Mouse (Mus musculus) kidney, postnatal 0 days (tissue): Measurements from ENCODE around the gene Abhd2. TPM values are rescaled to one million over a fixed set of nuclear protein-coding genes. Genes with fewer than 3 reads are reported as not detected.

Experiments
- ATAC-seq: fragments of 200-750 bp; cut with Nextera tagmentation; replicated peaks from 2 replicates; pipeline ENCODE4 v1.8.0; 2017; ENCODE audit warnings: low read depth, moderate number of reproducible peaks, moderate TSS enrichment, moderate library complexity; ENCODE audit not compliant: low FRiP score
- DNase-seq: peaks from one replicate; pipeline ENCODE4 v3.0.0-alpha.2; 2016; ENCODE audit warnings: low spot score
- H3K27ac ChIP-seq: fragments of 300-500 bp; sonication (generic); 2 replicates; pipeline ENCODE4 v1.5.1; 2014; ENCODE audit warnings: mild to moderate bottlenecking
- H3K27me3 ChIP-seq: fragments of 300-500 bp; sonication (generic); 2 replicates; pipeline ENCODE4 v1.6.1; 2014; ENCODE audit warnings: low read length, mixed read lengths; ENCODE audit not compliant: insufficient read depth
- H3K36me3 ChIP-seq: fragments of 300-500 bp; sonication (generic); 2 replicates; pipeline ENCODE4 v1.6.1; 2014; ENCODE audit warnings: low read length, mixed read lengths; ENCODE audit not compliant: insufficient read depth
- H3K4me1 ChIP-seq: fragments of 300-500 bp; sonication (generic); replicated peaks from 2 replicates; pipeline ENCODE4 v1.6.1; 2014; ENCODE audit warnings: antibody characterized with exemption, low read length, mixed read lengths; ENCODE audit not compliant: insufficient read depth
- H3K4me2 ChIP-seq: fragments of 300-500 bp; sonication (generic); 2 replicates; pipeline ENCODE4 v1.6.1; 2014; ENCODE audit warnings: mild to moderate bottlenecking, low read length, moderate library complexity, mixed read lengths
- H3K4me3 ChIP-seq: fragments of 300-500 bp; sonication (generic); replicated peaks from 2 replicates; pipeline ENCODE4 v1.5.1; 2014; ENCODE audit warnings: low read depth, low read length
- H3K9ac ChIP-seq: fragments of 300-500 bp; sonication (generic); 2 replicates; pipeline ENCODE4 v1.6.1; 2014; ENCODE audit warnings: low read depth, low read length
- H3K9me3 ChIP-seq: fragments of 300-500 bp; sonication (generic); replicated peaks from 2 replicates; pipeline ENCODE4 v1.6.1; 2016; ENCODE audit warnings: low read length, inconsistent platforms, mixed read lengths
- CTCF ChIP-seq: IDR thresholded peaks from 2 replicates; pipeline ENCODE4 v1.5.1; 2016; ENCODE audit warnings: antibody characterized with exemption, low read depth, mild to moderate bottlenecking, moderate library complexity
- WGBS: fragments of 180-500 bp; shearing (Covaris S2); extraction: QIAGEN DNeasy Blood & Tissue Kit; methylation state at CpG from one replicate; pipeline ENCODE4 v1.1.7; 2014; 5-methylcytosine and 5-hydroxymethylcytosine counted together
- polyA plus RNA-seq: library from polyadenylated mRNA; unstranded; fragments of >200 nt; fragmentation: Nextera tagmentation; extraction: Ambion mirVana; gene quantifications from 2 replicates; pipeline ENCODE4 v1.2.1, GENCODE M21; 2015

Gene Abhd2
- polyA plus RNA-seq, 1 experiment from 2014 or later = 17.6 TPM

DNA sequence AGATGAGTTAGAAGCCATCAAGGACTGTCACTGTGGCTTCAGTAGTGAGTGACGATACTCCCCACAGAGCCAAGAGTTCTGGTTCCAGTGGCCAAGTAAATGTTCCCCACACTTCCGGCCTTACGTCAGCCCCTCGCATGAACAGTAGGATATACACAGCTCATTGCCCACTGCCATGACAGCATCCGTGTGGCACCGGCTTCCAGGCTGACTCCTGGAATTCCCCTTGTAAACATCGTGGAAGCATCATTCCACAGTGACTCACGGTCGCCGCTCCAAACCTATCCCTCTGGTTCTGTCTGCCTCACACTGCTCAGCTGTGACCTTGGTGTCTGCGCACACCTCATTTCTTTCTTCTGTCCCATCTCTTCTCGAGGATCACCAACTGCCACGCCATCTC is 12.4 kb downstream of the Abhd2 start:
- Histone ChIP-seq H3K4me1 (no peaks in the 10 kb centered on the region; the same call in 1 of the 2 replicates), H3K9me3 (no peaks in the 10 kb centered on the region), H3K4me2 (no peak overlapping the region), H3K9ac (no peak overlapping the region), H3K36me3 (no peaks in the 10 kb centered on the region), H3K27me3 (no peaks in the 10 kb centered on the region), H3K4me3 (no peak overlapping the region), H3K27ac (no peak overlapping the region)
- ATAC-seq = no peak
- WGBS = 76% methylated on average over 13 of the region's 13 CpGs
- no peak for TF ChIP-seq CTCF
- DNase-seq = no peak

DNA sequence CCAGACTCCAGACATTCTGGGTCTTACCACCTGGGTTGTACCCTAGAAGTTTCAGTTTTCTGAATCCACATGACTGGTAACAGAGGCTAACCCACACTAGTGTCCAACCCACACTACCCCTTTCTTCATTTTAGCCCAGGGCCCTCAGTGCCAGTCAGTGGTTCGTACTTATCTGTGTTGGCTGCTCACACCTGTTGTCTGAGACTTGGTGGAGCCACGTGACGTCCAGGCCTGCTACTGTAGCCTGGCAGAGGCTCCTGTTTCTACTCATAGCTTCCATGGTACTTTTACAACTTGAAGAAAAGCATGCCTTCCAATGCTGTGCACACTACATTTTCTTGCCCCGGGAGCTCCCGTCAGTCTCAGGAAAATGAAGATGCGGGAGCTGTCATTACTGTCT is 14.2 kb downstream of the Abhd2 start:
- Histone ChIP-seq H3K4me1 (peaks cover 4% of the 10 kb centered on the region), H3K9ac (no peak overlapping the region), H3K9me3 (no peaks in the 10 kb centered on the region), H3K27ac (no peak overlapping the region), H3K27me3 (no peaks in the 10 kb centered on the region), H3K36me3 (no peaks in the 10 kb centered on the region), H3K4me2 (no peak overlapping the region), H3K4me3 (no peak overlapping the region)
- ATAC-seq (no peak), DNase-seq (no peak)
- no peak for TF ChIP-seq CTCF
- WGBS = 86% methylated on average over 6 of the region's 6 CpGs

DNA sequence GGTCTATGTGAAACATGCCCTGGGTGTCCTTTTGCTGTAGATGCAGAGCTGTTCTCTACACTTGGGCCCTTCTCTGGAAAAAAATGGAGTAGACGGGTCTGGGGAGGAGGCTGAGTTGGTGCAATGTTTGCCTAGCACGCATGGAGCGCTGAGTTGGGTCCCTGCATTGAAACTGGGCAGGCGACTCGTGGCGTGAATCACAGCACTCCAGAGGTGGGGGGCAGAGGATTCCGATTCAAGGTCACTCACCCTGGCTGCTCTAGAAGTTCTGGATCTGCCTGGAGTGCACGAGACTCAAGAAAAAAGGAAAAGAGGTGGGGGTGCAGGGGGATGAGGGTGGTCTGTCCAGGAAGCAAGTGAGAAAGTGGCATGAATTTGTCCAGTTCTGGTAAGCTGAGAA is 14.9 kb downstream of the Abhd2 start:
- Histone ChIP-seq H3K36me3 (no peaks in the 10 kb centered on the region), H3K27ac (no peak overlapping the region), H3K4me2 (no peak overlapping the region), H3K4me1 (peaks cover 4% of the 10 kb centered on the region), H3K9me3 (no peaks in the 10 kb centered on the region), H3K27me3 (no peaks in the 10 kb centered on the region), H3K9ac (no peak overlapping the region), H3K4me3 (no peak overlapping the region)
- TF ChIP-seq CTCF = no peak
- DNase-seq = no peak
- no peak for ATAC-seq
- 80% methylated on average over 8 of the region's 8 CpGs for WGBS

DNA sequence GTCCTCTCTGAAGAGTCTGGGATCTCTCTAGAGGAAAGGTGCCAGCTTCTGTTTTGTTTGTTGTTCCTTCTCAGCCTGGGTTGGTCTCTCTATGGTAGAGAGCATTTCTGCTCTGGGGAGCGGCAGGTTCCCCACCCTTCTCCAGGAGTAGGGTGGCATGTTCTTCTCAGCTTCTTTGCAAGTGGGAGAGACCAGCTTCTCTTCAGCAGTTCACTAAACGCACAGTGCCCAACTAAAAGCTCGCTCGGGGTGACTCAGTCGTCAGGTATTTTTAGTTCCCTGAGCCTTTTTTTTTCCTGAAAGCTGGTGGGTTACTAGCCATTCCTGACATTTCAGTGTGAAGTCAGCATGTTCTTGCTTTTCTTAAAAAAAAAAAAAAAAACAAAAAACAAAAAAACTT is 15.4 kb downstream of the Abhd2 start:
- 85% methylated on average over 5 of the region's 5 CpGs for WGBS
- peaks cover 5% of the 10 kb centered on the region for H3K4me1 ChIP-seq

DNA sequence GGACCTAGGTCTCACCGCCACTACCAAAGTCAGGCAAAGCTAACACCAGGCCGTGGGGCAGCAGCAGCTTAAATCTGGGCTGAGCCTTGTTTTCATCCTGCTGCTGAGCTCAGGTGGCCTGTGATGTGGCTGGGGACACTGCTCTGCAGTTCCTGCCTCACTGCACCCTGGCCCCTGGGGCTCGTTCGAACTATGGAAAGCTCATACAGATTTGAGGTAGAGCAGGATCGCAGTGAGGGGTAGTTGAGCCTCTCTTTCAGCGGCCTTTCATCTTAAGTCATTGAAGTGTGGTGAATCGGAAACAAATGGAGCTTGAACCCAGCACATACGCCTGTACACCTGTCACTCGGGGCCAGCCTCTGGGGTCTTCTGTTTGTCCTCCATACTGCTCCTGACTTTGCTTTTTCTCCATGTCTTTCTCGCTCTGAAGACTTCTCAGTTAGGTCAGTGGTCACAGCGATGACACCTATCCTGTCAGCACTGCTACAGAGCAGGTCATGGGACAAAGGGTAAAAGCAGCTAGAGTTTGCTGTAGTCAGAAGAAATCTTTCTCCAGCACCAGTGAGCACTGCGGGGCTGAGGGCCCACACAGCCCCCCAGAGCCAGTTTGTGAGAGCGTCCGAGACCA is 20.7 kb downstream of the Abhd2 start:
- Histone ChIP-seq H3K4me2 (no peak overlapping the region), H3K9me3 (no peaks in the 10 kb centered on the region), H3K27ac (0 out of 2 replicates have a peak overlapping the region, but pooled peaks have one; percentile 16), H3K9ac (no peak overlapping the region), H3K27me3 (no peaks in the 10 kb centered on the region), H3K4me3 (no peak overlapping the region), H3K4me1 (peaks cover 7% of the 10 kb centered on the region; the same call in 1 of the 2 replicates), H3K36me3 (peaks cover 13% of the 10 kb centered on the region; the same call in 1 of the 2 replicates)
- DNase-seq (no peak), ATAC-seq (peak; percentile 56)
- TF ChIP-seq CTCF = no peak
- 64% methylated on average over 14 of the region's 14 CpGs for WGBS

More for the DNA sequence above, 15.4 kb downstream of the Abhd2 start:
- H3K4me3 ChIP-seq = no peak overlapping the region
- H3K27me3 ChIP-seq = no peaks in the 10 kb centered on the region
- ATAC-seq = no peak
- no peaks in the 10 kb centered on the region for H3K9me3 ChIP-seq
- TF ChIP-seq CTCF = no peak
- no peak overlapping the region for H3K9ac ChIP-seq
- H3K27ac ChIP-seq = no peak overlapping the region
- no peak for DNase-seq
- no peak overlapping the region for H3K4me2 ChIP-seq
- H3K36me3 ChIP-seq = no peaks in the 10 kb centered on the region

DNA sequence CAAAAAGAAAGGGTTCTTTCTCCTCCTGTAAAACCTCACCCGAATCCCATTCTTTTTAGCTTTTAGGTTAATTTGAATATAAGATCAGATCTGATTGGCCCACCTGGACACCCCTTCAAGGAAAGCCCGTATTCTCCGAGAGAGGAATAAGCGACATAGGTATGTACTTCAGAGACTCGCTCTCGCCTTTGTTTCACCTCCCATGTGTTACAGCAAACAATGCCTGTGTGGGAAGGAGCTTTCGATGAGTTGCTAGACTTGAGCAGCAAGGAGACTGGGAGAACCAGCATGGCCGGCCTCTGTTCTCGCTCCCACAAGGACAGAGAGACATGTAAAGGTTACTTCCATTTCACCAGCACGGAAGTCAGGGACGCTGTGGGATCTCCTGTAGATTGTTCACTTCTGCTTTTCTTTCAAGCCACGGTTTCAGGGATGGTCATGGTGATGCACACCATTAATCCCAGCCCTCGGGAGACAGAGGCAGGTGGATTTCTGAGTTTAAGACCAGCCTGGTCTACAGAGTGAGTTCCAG is 21.5 kb downstream of the Abhd2 start:
- Histone ChIP-seq H3K9me3 (no peaks in the 10 kb centered on the region), H3K9ac (no peak overlapping the region), H3K27ac (0 out of 2 replicates have a peak overlapping the region, but pooled peaks have one; percentile 16), H3K4me3 (no peak overlapping the region), H3K36me3 (peaks cover 13% of the 10 kb centered on the region; the same call in 1 of the 2 replicates), H3K27me3 (no peaks in the 10 kb centered on the region), H3K4me1 (peaks cover 7% of the 10 kb centered on the region; the same call in 1 of the 2 replicates), H3K4me2 (no peak overlapping the region)
- DNase-seq (no peak), ATAC-seq (no peak)
- TF ChIP-seq CTCF = no peak
- WGBS = 86% methylated on average over 13 of the region's 13 CpGs
